Mouse (Mus musculus) thymus, postnatal 25 days (tissue): ENCODE results near the gene Fem1b.
"Not testable (repeated sequence)": the region's sequence is repeated elsewhere in the genome, so short reads cannot be mapped to it uniquely, and the experiment has no call there.

Experiments used
- DNase-seq: peaks from one replicate; pipeline ENCODE4 v3.0.0; 2022

Fem1b gene

GRCm38 (mm10) chr9:62811516-62812121 is at the start of gene Fem1b:
Gene Fem1b, minus strand, starts transcription at chr9:62811934.
- peak; percentile 93 for DNase-seq

GRCm38 (mm10) chr9:62860866-62861265 is 49.1 kb upstream of the Fem1b start:
- DNase-seq: no peak

GRCm38 (mm10) chr9:62860102-62860501 is 48.4 kb upstream of the Fem1b start:
- DNase-seq: not testable (repeated sequence)

GRCm38 (mm10) chr9:62858266-62859019 is 46.7 kb upstream of the Fem1b start:
- DNase-seq: no peak

GRCm38 (mm10) chr9:62857719-62858261 is 46.1 kb upstream of the Fem1b start, which contains the start of gene Calml4:
Gene Calml4, plus strand, starts transcription at chr9:62858080.
- no peak for DNase-seq

- no peak for DNase-seq
Measured at GRCm38 (mm10) chr9:62857216-62857615, 45.5 kb upstream of the Fem1b start.

GRCm38 (mm10) chr9:62854483-62854882 is 42.7 kb upstream of the Fem1b start:
- DNase-seq: no peak

GRCm38 (mm10) chr9:62851571-62851970 is 39.8 kb upstream of the Fem1b start:
- peak; percentile 78 for DNase-seq

GRCm38 (mm10) chr9:62848641-62849040 is 36.9 kb upstream of the Fem1b start:
- no peak for DNase-seq

- DNase-seq: peak; percentile 88
Measured at GRCm38 (mm10) chr9:62847694-62848093, 36.0 kb upstream of the Fem1b start.

GRCm38 (mm10) chr9:62844461-62844860 is 32.7 kb upstream of the Fem1b start:
- DNase-seq: no peak

- no peak for DNase-seq
Measured at GRCm38 (mm10) chr9:62843356-62844024, 31.8 kb upstream of the Fem1b start.

- peak; percentile 36 for DNase-seq
Measured at GRCm38 (mm10) chr9:62839172-62839770, 27.5 kb upstream of the Fem1b start.

GRCm38 (mm10) chr9:62838506-62839171 is 26.9 kb upstream of the Fem1b start, which contains the start of gene Cln6:
Gene Cln6, plus strand, starts transcription at chr9:62838785.
- DNase-seq: peak; percentile 77

GRCm38 (mm10) chr9:62838146-62838505 is 26.4 kb upstream of the Fem1b start:
- no peak for DNase-seq

- no peak for DNase-seq
Measured at GRCm38 (mm10) chr9:62837611-62838010, 25.9 kb upstream of the Fem1b start.

GRCm38 (mm10) chr9:62835705-62836446 is 24.1 kb upstream of the Fem1b start:
- no peak for DNase-seq

GRCm38 (mm10) chr9:62834906-62835305 is 23.2 kb upstream of the Fem1b start:
- DNase-seq: no peak

- DNase-seq: no peak
Measured at GRCm38 (mm10) chr9:62829877-62830276, 18.1 kb upstream of the Fem1b start.

- DNase-seq: peak; percentile 88
Measured at GRCm38 (mm10) chr9:62828662-62829086, 16.9 kb upstream of the Fem1b start.

GRCm38 (mm10) chr9:62827939-62828652 is 16.4 kb upstream of the Fem1b start:
- no peak for DNase-seq
